In the genomic region with DNA sequence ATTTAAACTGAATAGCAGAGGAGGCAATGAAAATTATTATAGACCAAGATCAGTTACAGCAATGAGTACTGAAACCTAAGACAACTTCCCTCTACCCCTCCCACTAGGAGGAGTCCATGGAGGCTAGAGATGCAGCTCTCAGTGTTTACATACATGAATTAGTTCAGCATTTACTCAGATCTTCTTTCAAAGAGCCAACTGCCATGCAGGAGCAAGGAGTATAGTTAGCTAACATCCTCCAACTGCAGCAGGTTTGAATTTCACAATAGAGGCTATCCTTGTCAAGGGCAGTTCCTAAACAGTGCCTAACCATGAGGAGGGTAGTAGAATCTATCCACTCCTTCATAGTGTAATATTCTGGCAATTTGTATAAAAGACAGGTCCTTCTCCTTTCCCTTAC, we compare ENCODE assay signal across 22 mouse cellular contexts. TPM values are rescaled to one million over a fixed set of nuclear protein-coding genes. Genes with fewer than 3 reads are reported as not detected.
DNase-seq lines count a peak whose midpoint lies in the region; ATAC-seq lines count a peak whose summit lies in the region.
"Had no signal": no experiment of that assay in that cellular context is flagged by ENCODE, and none has a peak within 500 bp of the region (broad histone marks: within the 10 kb centered on the region; RNA-seq: fewer than 3 reads in every experiment).

No protein-coding gene starts in this region.

- peak; percentile 43 for DNase-seq in embryonic facial prominence, embryonic 14.5 days (ENCODE audit: low spot score)
- no peak for DNase-seq in embryonic facial prominence, embryonic 10.5 days (ENCODE audit: low spot score)
- no peak for DNase-seq in kidney, postnatal 25 days
- DNase-seq in cerebellum, adult 11 months = no peak
- DNase-seq in hindbrain, embryonic 14.5 days (ENCODE audit: low spot score) = no peak
- DNase-seq: adrenal gland, adult 8-10 months; adrenal gland, postnatal 36 days; B cell, adult 2 months; cerebellum, adult 11-12 months; cerebellum, adult 9-10 months; cerebellum, postnatal 25 days; gastrocnemius, postnatal 36 days had no signal

- no peaks in the 10 kb centered on the region for H3K4me1 ChIP-seq in embryonic facial prominence, embryonic 14.5 days (ENCODE audit: control insufficient read depth, insufficient read depth, low read length)
- peaks cover 13% of the 10 kb centered on the region; the same call in 1 of the 2 replicates for H3K4me1 ChIP-seq in embryonic facial prominence, embryonic 10.5 days
- H3K4me1 ChIP-seq in kidney, embryonic 14.5 days (ENCODE audit: control insufficient read depth, insufficient read depth, low read length) = 0 out of 2 replicates have a peak, but pooled peaks cover 2% of the 10 kb centered on the region
- H3K4me1 ChIP-seq in hindbrain, embryonic 14.5 days (replicated peaks; ENCODE audit: control insufficient read depth, insufficient read depth, low read length) = no peaks in the 10 kb centered on the region
- H3K4me1 ChIP-seq: forebrain, embryonic 10.5 days had no signal

- H3K27ac ChIP-seq in embryonic facial prominence, embryonic 14.5 days (replicated peaks; ENCODE audit: low read depth, low read length) = no peak overlapping the region
- H3K27ac ChIP-seq in embryonic facial prominence, embryonic 10.5 days (replicated peaks) = no peak overlapping the region
- no peak overlapping the region for H3K27ac ChIP-seq in kidney, embryonic 14.5 days (ENCODE audit: low read depth, low read length)
- H3K27ac ChIP-seq in hindbrain, embryonic 14.5 days = no peak overlapping the region
- H3K27ac ChIP-seq: embryonic facial prominence, embryonic 13.5 days; forebrain, embryonic 10.5 days; hindbrain, postnatal 0 days had no signal

- no peaks in the 10 kb centered on the region for H3K9me3 ChIP-seq in embryonic facial prominence, embryonic 14.5 days (ENCODE audit: control insufficient read depth, low read length)
- H3K9me3 ChIP-seq in embryonic facial prominence, embryonic 10.5 days = no peaks in the 10 kb centered on the region
- no peaks in the 10 kb centered on the region for H3K9me3 ChIP-seq in kidney, embryonic 14.5 days (ENCODE audit: control insufficient read depth, low read length)
- H3K9me3 ChIP-seq in hindbrain, embryonic 14.5 days (ENCODE audit: control insufficient read depth, low read length) = no peaks in the 10 kb centered on the region
- H3K9me3 ChIP-seq: embryonic facial prominence, embryonic 13.5 days; forebrain, embryonic 10.5 days; G1E; heart, embryonic 12.5 days had no signal

- peak; percentile 57; the same call in 1 of the 2 replicates for ATAC-seq in embryonic facial prominence, embryonic 14.5 days (ENCODE audit: low read depth)
- peak; percentile 57 for ATAC-seq in kidney, embryonic 14.5 days (ENCODE audit: low FRiP score, low TSS enrichment)
- ATAC-seq in megakaryocyte, adult 5-6 weeks (ENCODE audit: poor library complexity, severe bottlenecking) = peak; percentile 59
- ATAC-seq in hindbrain, embryonic 14.5 days (ENCODE audit: low FRiP score) = no peak
- ATAC-seq: CD4-positive, CD25-positive, alpha-beta regulatory T cell, adult 4 months; forebrain, embryonic 14.5 days; hindbrain, postnatal 0 days had no signal

- H3K4me2 ChIP-seq in embryonic facial prominence, embryonic 14.5 days (ENCODE audit: low read depth, low read length) = no peak overlapping the region
- H3K4me2 ChIP-seq in kidney, embryonic 14.5 days (replicated peaks; ENCODE audit: low read depth, low read length) = no peak overlapping the region
- H3K4me2 ChIP-seq in hindbrain, embryonic 14.5 days (replicated peaks) = no peak overlapping the region
- H3K4me2 ChIP-seq: embryonic facial prominence, embryonic 13.5 days; heart, embryonic 12.5 days had no signal

- H3K36me3 ChIP-seq in embryonic facial prominence, embryonic 14.5 days (ENCODE audit: control insufficient read depth, insufficient read depth, low read length) = no peaks in the 10 kb centered on the region
- peaks cover 4% of the 10 kb centered on the region for H3K36me3 ChIP-seq in embryonic facial prominence, embryonic 10.5 days (replicated peaks)
- no peaks in the 10 kb centered on the region for H3K36me3 ChIP-seq in kidney, embryonic 14.5 days (ENCODE audit: control insufficient read depth, insufficient read depth, low read length)
- H3K36me3 ChIP-seq in hindbrain, embryonic 14.5 days (replicated peaks; ENCODE audit: control insufficient read depth, insufficient read depth) = no peaks in the 10 kb centered on the region
- H3K36me3 ChIP-seq: embryonic facial prominence, embryonic 13.5 days; forebrain, embryonic 10.5 days; G1E; heart, embryonic 12.5 days had no signal

- H3K9ac ChIP-seq in embryonic facial prominence, embryonic 14.5 days (ENCODE audit: low read depth, low read length) = no peak overlapping the region
- no peak overlapping the region for H3K9ac ChIP-seq in kidney, embryonic 14.5 days (ENCODE audit: low read depth, low read length)
- H3K9ac ChIP-seq in hindbrain, embryonic 14.5 days = no peak overlapping the region
- H3K9ac ChIP-seq: embryonic facial prominence, embryonic 13.5 days; heart, embryonic 12.5 days had no signal

- no peak overlapping the region for H3K4me3 ChIP-seq in embryonic facial prominence, embryonic 14.5 days (ENCODE audit: low read depth, low read length)
- H3K4me3 ChIP-seq in embryonic facial prominence, embryonic 10.5 days = no peak overlapping the region
- no peak overlapping the region for H3K4me3 ChIP-seq in kidney, embryonic 14.5 days (ENCODE audit: low read length)
- no peak overlapping the region for H3K4me3 ChIP-seq in hindbrain, embryonic 14.5 days (replicated peaks; ENCODE audit: low read length)
- H3K4me3 ChIP-seq: embryonic facial prominence, embryonic 13.5 days; erythroblast, embryonic 14.5 days; forebrain, embryonic 10.5 days; heart, embryonic 12.5 days had no signal

- H3K27me3 ChIP-seq in embryonic facial prominence, embryonic 14.5 days (replicated peaks; ENCODE audit: control insufficient read depth, insufficient read depth, low read length) = no peaks in the 10 kb centered on the region
- H3K27me3 ChIP-seq in embryonic facial prominence, embryonic 10.5 days (replicated peaks; ENCODE audit: low read depth, poor library complexity, severe bottlenecking) = no peaks in the 10 kb centered on the region
- no peaks in the 10 kb centered on the region for H3K27me3 ChIP-seq in kidney, embryonic 14.5 days (ENCODE audit: control insufficient read depth, insufficient read depth, low read length)
- H3K27me3 ChIP-seq in hindbrain, embryonic 14.5 days (ENCODE audit: control insufficient read depth, insufficient read depth, low read length) = no peaks in the 10 kb centered on the region
- H3K27me3 ChIP-seq: embryonic facial prominence, embryonic 13.5 days; heart, embryonic 12.5 days had no signal

RNA-seq across cellular contexts. Expression of gene Zfyve9, which starts 12.1 kb away (rescaled TPM):
- polyA plus RNA-seq in embryonic facial prominence, embryonic 14.5 days (2014; fragmentation: Nextera tagmentation; extraction: Ambion mirVana) = 4.6 and 4.7 TPM in 2 replicates
- 4.2 and 4.6 TPM in 2 replicates for polyA plus RNA-seq in embryonic facial prominence, embryonic 10.5 days (2016; fragmentation: Nextera tagmentation; extraction: Ambion mirVana)
- 7.2 and 7.5 TPM in 2 replicates for polyA plus RNA-seq in kidney, embryonic 14.5 days (2014; fragmentation: Nextera tagmentation; extraction: Ambion mirVana)
- 12.2 and 13.0 TPM in 2 replicates for total RNA-seq in megakaryocyte, adult 5-6 weeks (2015)
- total RNA-seq in megakaryocyte, adult 5-6 weeks (2017) = 13.7 and 15.7 TPM in 2 replicates
- 7.3 and 8.2 TPM in 2 replicates for polyA plus RNA-seq in hindbrain, embryonic 14.5 days (2014; fragmentation: Nextera tagmentation; extraction: Ambion mirVana)
- polyA plus RNA-seq: erythroblast, embryonic 14.5 days; G1E had no signal

RNA-seq across cellular contexts. Expression of gene 3110021N24Rik, which starts 49.1 kb away (rescaled TPM):
- 1.2 and 1.7 TPM in 2 replicates for polyA plus RNA-seq in embryonic facial prominence, embryonic 14.5 days (2014; fragmentation: Nextera tagmentation; extraction: Ambion mirVana)
- 1.4 and 2.1 TPM in 2 replicates for polyA plus RNA-seq in embryonic facial prominence, embryonic 10.5 days (2016; fragmentation: Nextera tagmentation; extraction: Ambion mirVana)
- 2.1 and 3.3 TPM in 2 replicates for polyA plus RNA-seq in kidney, embryonic 14.5 days (2014; fragmentation: Nextera tagmentation; extraction: Ambion mirVana)
- total RNA-seq in megakaryocyte, adult 5-6 weeks (2015) = 0.46 TPM in 1 of 2 replicates, not detected in the other
- total RNA-seq in megakaryocyte, adult 5-6 weeks (2017) = 0.33 and 0.49 TPM in 2 replicates
- polyA plus RNA-seq in hindbrain, embryonic 14.5 days (2014; fragmentation: Nextera tagmentation; extraction: Ambion mirVana) = 2.0 TPM in 2 replicates
- polyA plus RNA-seq: CD4-positive, CD25-positive, alpha-beta regulatory T cell, adult 4 months; erythroblast, embryonic 14.5 days; G1E had no signal
